Mouse (Mus musculus): ENCODE results near the gene Rnps1.
A peak's percentile ranks its signal among the peaks of the same experiment; 100 is the strongest.

The Rnps1 gene

GRCm38 (mm10) chr17:24469910-24470602 is 55.7 kb downstream of the Rnps1 start, which contains the start of the genes E4f1 and Pgp:
Gene E4f1 (minus strand): TSS chr17:24470313.
Gene Pgp (plus strand): TSS chr17:24470392.
- DNase-seq (ENCODE audit: low read depth in 2 of 2, low spot score in 2 of 2) = peak; percentile 95 to 96

GRCm38 (mm10) chr17:24470701-24471527 is 56.5 kb downstream of the Rnps1 start:
- DNase-seq (ENCODE audit: low read depth in 2 of 2, low spot score in 2 of 2) = no peak

- no peak for DNase-seq (ENCODE audit: low read depth in 2 of 2, low spot score in 2 of 2)
These were observed 58.1 kb downstream of the Rnps1 start for GRCm38 (mm10) chr17:24472512-24472911.

- DNase-seq (ENCODE audit: low read depth in 2 of 2, low spot score in 2 of 2) = no peak
These were observed 59.4 kb downstream of the Rnps1 start, which contains the start of gene Bricd5 for GRCm38 (mm10) chr17:24473612-24474275. Gene Bricd5 (plus strand): TSS chr17:24473884.

GRCm38 (mm10) chr17:24474557-24474956 is 60.2 kb downstream of the Rnps1 start:
- DNase-seq (ENCODE audit: low read depth in 2 of 2, low spot score in 2 of 2) = no peak

Measured in CD8-positive naive resting alpha-beta T cell, adult 2 months (primary cell).